Mouse (Mus musculus) gastrocnemius, postnatal 14 days (tissue): ENCODE data around the gene Klhl41. TPM values are rescaled to one million over a fixed set of nuclear protein-coding genes. Genes with fewer than 3 reads are reported as not detected.
"Not testable (repeated sequence)": the region's sequence is repeated elsewhere in the genome, so short reads cannot be mapped to it uniquely, and the experiment has no call there.

Experiments used
- DNase-seq: peaks from one replicate; pipeline ENCODE4 v3.0.0; 2021; ENCODE audit warnings: mixed read lengths
- intact Hi-C: fragments of 180-260 bp; cut with DNase I; formaldehyde crosslinking; loops from one replicate; pipeline ENCODE4 v1.15.1; 2025; ENCODE audit warnings: low total_unique reads
- long read RNA-seq, 2 experiments: library from polyadenylated mRNA; stranded (forward); transcript quantifications; one replicate each; pipeline ENCODE4 v2.0.0; 2021
- total RNA-seq, 2 experiments: library from RNA; stranded (reverse); gene quantifications; 2 replicates each; pipeline ENCODE4 v1.2.3; 2021

The Klhl41 gene
- 100 to 1,000 TPM; 474 to 551 TPM for total RNA-seq
- long read RNA-seq, experiment 1, transcript Klhl41-201 (6 exons, 2,529 nt) = major isoform, 80 of 88 reads
- long read RNA-seq, experiment 1, partial matches to known transcripts = 6 of 88 reads
- long read RNA-seq, experiment 1, other reads (novel, unspliced or antisense) = 2 of 88 reads
- long read RNA-seq, experiment 2, transcript Klhl41-201 (6 exons, 2,529 nt) = major isoform, 111 of 118 reads
- long read RNA-seq, experiment 2, partial matches to known transcripts = 5 of 118 reads
- long read RNA-seq, experiment 2, other reads (novel, unspliced or antisense) = 2 of 118 reads

GRCm38 (mm10) chr2:69669853-69670252, at the start of gene Klhl41:
Gene Klhl41 (plus strand): TSS chr2:69670120.
- no peak for DNase-seq
- intact Hi-C loops = no loop called here

DNA sequence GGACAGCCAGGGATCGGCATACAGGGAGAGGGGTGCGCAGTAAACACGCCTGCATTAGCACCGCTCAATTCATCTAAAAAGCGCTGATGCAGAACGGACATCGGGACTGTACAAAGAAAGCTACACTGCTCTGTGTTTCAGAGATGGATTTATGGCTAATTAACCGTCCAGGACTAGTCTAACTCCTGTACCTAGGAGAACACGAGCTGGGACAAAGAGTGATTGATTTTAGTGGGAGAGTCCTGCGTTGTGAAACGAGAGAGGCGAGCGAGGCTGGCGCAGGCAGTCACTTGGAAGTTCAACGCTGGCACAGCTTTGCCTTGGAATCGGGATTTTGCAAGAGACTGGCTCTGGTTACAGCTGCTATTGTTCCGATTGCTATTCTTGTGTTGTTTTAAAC, 40.7 kb upstream of the Klhl41 start:
- intact Hi-C loops = no loop called here
- DNase-seq = no peak

DNA sequence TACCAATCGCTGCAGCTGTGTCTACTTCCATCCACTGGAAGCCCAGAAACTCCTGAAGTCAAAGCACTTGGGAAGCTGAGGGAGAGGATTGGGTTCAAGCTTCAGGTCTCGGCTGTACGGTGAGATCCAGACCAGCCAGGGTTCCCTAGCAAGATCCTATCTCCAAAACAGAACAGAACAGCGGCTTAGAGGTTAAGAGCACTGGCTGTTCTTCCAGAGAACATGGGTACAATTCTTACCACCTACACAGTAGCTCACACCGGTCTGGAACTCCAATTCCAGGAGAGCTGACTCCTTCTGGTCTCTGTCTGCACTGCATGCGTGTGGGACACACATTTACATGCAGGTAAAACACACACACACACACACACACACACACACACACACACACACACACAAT, 40.0 kb upstream of the Klhl41 start:
- DNase-seq = no peak
- intact Hi-C loops = loop anchor here (10.0 kb wide), 1 partner anchor 155 kb away; the partner anchor contains the start of genes Ccdc173 and Phospho2

GRCm38 (mm10) chr2:69630792-69631191, 39.1 kb upstream of the Klhl41 start:
- no peak for DNase-seq
- intact Hi-C loops = loop anchor here (10.0 kb wide), 1 partner anchor 154 kb away; the partner anchor contains the start of genes Ccdc173 and Phospho2

DNA sequence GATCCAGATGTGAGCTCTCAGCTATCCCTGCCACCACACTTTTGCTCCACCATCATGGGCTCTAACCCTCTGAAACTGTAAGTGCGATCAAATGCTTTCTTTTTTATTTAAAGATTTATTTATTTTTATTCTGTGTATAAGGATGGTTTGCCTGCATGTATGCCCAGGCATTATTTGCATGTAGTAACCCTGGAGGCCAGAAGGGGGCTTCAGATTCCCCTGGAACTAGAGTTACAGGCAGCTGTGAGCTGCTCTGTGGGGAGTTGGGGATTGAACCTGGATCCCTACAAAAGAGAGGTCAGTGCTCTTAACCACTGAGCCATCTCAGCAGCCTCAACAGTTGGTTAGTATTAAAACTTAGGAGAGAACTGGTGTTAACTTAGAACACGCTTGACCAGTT, 38.5 kb upstream of the Klhl41 start:
- DNase-seq = no peak
- intact Hi-C loops = loop anchor here (10.0 kb wide), 1 partner anchor 153 kb away; the partner anchor contains the start of genes Ccdc173 and Phospho2

GRCm38 (mm10) chr2:69635064-69635701, 34.7 kb upstream of the Klhl41 start:
- intact Hi-C loops = loop anchor here (10.0 kb wide), 1 partner anchor 150 kb away; the partner anchor contains the start of genes Ccdc173 and Phospho2
- peak; percentile 12 for DNase-seq

DNA sequence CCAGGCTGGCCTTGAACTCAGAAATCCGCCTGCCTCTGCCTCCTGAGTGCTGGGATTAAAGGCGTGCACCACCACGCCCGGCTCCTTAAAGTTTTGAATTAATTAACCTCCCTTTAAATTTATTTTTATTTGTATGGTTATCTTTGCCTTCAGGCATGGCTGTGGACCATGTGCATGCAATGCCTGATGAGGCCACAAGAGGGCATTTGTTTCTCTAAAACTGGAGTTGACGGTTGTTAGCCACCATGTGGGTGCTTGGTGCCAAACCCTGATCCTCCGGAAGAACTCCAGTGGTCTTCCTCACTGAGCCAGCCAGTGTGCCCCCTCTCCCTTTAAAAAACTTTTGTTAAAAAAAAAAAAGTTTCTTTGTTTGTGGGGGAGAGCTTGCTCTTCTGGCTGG, 34.1 kb upstream of the Klhl41 start:
- intact Hi-C loops = loop anchor here (10.0 kb wide), 1 partner anchor 149 kb away; the partner anchor contains the start of genes Ccdc173 and Phospho2
- peak; percentile 52 for DNase-seq

DNA sequence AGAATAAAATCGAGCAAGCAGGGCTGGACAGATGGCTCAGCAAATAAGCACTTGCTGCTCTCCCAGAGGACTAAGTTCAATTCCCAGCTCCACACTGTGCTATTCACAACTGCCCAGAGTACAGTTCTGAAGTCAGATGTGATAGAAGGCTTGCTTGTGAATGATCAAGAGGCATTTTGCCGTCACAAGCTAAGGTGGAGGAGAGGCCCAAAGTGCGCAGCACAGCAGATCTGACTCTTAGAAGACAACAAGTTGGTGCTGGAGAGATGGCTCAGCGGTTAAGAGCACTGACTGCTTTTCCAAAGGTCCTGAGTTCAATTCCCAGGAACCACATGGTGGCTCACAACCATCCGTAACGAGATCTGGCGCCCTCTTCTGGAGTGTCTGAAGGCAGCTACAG, 31.9 kb upstream of the Klhl41 start:
- intact Hi-C loops = loop anchor here (10.0 kb wide), 1 partner anchor 147 kb away; the partner anchor contains the start of genes Ccdc173 and Phospho2
- not testable (repeated sequence) for DNase-seq

DNA sequence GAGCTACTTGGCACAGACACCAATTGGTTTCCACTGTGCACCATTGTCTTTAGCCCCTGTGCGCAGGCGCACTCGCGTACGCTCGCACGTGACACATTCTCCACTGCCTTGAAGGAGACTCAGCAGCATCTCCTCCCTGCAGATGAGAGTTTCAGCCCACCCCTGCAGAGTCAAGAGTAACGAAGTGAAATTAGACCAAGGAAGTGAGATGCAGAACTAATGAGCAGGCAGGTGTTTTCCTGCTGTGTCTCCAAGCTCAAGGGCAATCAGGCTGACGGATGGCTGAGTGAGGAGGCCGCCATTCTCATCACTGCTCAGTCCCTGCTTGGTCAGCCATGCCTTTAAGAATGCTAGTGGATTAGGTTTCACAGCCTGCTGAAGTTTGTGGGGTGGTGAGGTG, 29.8 kb upstream of the Klhl41 start:
- intact Hi-C loops = no loop called here
- DNase-seq = no peak

- intact Hi-C loops = no loop called here
- no peak for DNase-seq
Measured at GRCm38 (mm10) chr2:69644968-69645617, 24.8 kb upstream of the Klhl41 start.

DNA sequence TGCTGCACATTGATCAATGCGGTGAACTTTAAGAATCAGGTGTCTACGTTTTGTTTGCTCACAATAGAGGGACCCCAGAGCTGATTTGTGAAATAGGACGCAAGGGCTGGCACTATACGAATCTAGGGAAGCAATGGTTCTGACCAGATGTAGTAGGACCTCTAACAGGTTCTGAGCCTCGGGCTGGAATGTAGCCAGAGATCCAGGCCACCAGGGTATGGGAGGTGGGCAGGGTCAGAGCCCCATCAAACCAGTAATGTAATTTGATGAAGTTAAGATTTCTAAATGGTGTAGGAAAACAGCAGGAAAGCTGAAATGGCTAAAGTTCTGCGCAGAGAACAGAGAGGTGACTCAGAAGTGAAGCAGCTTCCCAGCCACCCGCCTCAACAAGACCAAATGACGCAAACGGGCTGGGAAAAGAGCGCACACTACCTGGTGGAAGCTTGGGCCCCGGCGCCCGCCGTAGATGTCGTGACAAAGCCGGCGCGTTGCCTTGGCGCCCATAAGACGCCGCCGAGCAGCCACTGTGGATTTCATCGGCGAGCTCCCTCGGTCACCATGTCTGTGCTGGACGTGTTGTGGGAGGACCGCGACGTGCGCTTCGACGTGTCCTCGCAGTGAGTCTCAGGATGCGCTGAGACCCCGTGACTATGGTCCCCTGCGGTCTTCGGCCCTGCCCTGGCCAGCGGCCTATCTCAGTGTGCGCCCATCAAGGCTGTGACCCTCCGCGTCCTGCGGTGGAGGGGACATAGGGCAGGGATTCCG, 23.0 kb upstream of the Klhl41 start, which contains the start of gene Bbs5:
Gene Bbs5, plus strand, starts transcription at position 446 of the 765 bp plus-strand sequence.
- intact Hi-C loops = no loop called here
- peak; percentile 91 for DNase-seq

- DNase-seq = no peak
- intact Hi-C loops = no loop called here
Measured at GRCm38 (mm10) chr2:69649716-69650115, 20.2 kb upstream of the Klhl41 start.

GRCm38 (mm10) chr2:69659326-69659725, 10.6 kb upstream of the Klhl41 start:
- DNase-seq = no peak
- intact Hi-C loops = no loop called here

DNA sequence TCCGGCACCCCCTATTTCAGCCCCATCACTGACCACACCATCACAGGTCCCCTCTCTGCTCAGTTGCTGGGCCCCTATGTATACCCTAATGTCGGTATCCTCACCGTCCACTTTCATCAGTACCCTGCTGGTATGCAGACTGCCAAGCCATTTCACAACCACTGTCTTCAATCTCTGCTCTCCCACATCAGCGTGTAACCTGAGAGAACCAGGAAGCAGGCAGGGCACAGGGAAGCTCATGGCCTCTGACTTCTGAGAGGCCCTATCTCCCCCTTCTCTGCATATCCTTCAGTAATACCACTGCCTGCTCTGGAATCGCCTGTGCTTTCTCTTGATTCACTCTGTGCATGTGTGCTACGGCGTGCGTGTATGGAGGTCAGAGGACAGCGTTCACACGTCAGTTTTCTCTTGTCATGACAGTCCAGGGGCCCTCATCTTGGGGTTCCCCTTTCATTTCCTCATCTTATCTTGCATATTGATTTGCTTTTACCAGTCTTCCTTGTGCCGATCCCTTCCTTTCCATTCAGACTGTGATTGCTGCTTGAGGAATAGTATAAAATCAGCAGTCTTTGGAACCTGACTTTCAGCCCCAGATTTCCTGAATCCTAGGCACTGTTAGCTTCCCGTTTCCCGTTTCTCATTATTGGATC, 6.0 kb upstream of the Klhl41 start:
- DNase-seq = no peak
- intact Hi-C loops = no loop called here

DNA sequence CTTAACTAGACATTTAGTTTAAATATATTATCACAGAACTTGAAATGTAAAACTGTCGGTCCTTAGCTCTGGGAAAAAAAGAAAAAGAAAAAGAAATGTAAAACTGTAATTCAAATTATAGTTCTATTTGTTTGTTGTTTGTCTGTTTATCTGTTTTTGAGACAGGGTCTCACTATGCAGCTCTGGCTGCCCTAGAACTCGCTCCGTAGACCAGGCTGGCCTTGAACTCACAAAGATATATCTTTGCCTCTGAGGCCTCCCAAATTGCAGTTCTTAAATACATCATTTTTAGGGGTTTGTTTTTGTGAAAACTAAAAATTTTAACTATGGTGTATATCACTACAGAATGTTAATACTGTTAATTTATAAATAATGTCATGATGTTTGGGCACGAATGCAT, 2.3 kb upstream of the Klhl41 start:
- intact Hi-C loops = no loop called here
- DNase-seq = no peak

- DNase-seq = no peak
- intact Hi-C loops = no loop called here
Measured at GRCm38 (mm10) chr2:69668414-69668813, 1.5 kb upstream of the Klhl41 start.

- intact Hi-C loops = no loop called here
- peak; percentile 28 for DNase-seq
Measured at GRCm38 (mm10) chr2:69673723-69674122, 3.8 kb downstream of the Klhl41 start.

GRCm38 (mm10) chr2:69675266-69675665, 5.3 kb downstream of the Klhl41 start:
- intact Hi-C loops = no loop called here
- no peak for DNase-seq

DNA sequence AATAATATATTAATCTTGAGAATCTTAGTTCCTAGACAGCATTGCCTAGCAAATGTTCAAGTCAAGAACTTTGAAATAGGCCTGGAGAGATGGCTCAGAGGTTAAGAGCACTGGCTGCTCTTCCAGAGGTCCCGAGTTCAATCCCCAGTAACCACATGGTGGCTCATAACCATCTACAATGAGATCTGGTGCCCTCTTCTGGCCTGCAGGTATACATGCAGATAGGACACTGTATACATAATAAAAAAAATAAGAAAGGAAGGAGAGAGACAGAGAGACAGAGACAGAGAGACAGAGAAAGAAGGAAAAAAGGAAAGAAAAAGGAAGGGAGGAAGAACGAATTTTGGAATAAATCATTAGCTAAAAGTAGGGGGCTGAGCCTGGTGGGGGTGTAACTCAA, 6.8 kb downstream of the Klhl41 start:
- no peak for DNase-seq
- intact Hi-C loops = no loop called here
